Mouse (Mus musculus): ENCODE data around the gene Rad51b. TPM values are rescaled to one million over a fixed set of nuclear protein-coding genes. Genes with fewer than 3 reads are reported as not detected.

Gene Rad51b
- total and polyA plus RNA-seq, 3 experiments: 6.5 to 8.6 (median 8.5) TPM

GRCm38 (mm10) chr12:79351461-79351860, 54.4 kb downstream of the Rad51b start:
- peaks cover 0 to 44% of the 10 kb centered on the region in 2 experiments for H3K36me3 ChIP-seq (replicated peaks in 1 of 2; ENCODE audit: control insufficient read depth in 1 of 2, insufficient read depth in 1 of 2, low read length in 1 of 2)
- no peaks in the 10 kb centered on the region for H3K79me2 ChIP-seq (replicated peaks; ENCODE audit: control insufficient read depth, extremely low read depth, insufficient read depth, poor library complexity, severe bottlenecking)
- in situ Hi-C loops (cut with MboI; ENCODE audit: low pct_ligation_motif_present, low pct_unique_long_range_greater_than_20kb, low sequenced_read_pairs): no loop called here
- no peak overlapping the region for H3K4me2 ChIP-seq (ENCODE audit: insufficient read depth, low read depth, poor library complexity, severe bottlenecking)
- TF ChIP-seq NRF1 (IDR thresholded peaks at IDR 0.05; ENCODE audit: low read depth, low read length) (no peak), MAX (IDR thresholded peaks at IDR 0.05; ENCODE audit: low read length) (no peak), GABPA (IDR thresholded peaks at IDR 0.05; ENCODE audit: insufficient replicate concordance, low read depth, low read length) (no peak), ZKSCAN1 (IDR thresholded peaks at IDR 0.05; ENCODE audit: borderline replicate concordance, low read depth, low read length) (no peak), RCOR1 (conservative IDR thresholded peaks at IDR 0.05; ENCODE audit: low read depth, low read length) (no peak)
- H3K27me3 ChIP-seq (replicated peaks): no peaks in the 10 kb centered on the region
- H3K4me1 ChIP-seq (ENCODE audit: control insufficient read depth in 1 of 2, insufficient read depth in 2 of 2): peaks cover 0 to 18% of the 10 kb centered on the region in 2 experiments; a peak in 2 of 4 replicates
- no peak overlapping the region for H3K9ac ChIP-seq (ENCODE audit: insufficient read depth, low read depth)
- no peak overlapping the region for H3K27ac ChIP-seq (ENCODE audit: insufficient read depth, low read depth)
- no peaks in the 10 kb centered on the region for H3K9me3 ChIP-seq (replicated peaks; ENCODE audit: low read length)
- dilution Hi-C loops (cut with MboI; ENCODE audit: extremely low pct_ligation_motif_present, extremely low pct_unique_long_range_greater_than_20kb, low sequenced_read_pairs): no loop called here
- DNase-seq (ENCODE audit: extremely low read depth): no peak
- no peak overlapping the region for H3K4me3 ChIP-seq (replicated peaks in 1 of 3; ENCODE audit: low read depth in 2 of 3, low read length in 2 of 3, poor library complexity in 1 of 3)

- in situ Hi-C loops (cut with MboI; ENCODE audit: low pct_ligation_motif_present, low pct_unique_long_range_greater_than_20kb, low sequenced_read_pairs): no loop called here
Measured at GRCm38 (mm10) chr12:79352086-79352741, 55.1 kb downstream of the Rad51b start.

DNA sequence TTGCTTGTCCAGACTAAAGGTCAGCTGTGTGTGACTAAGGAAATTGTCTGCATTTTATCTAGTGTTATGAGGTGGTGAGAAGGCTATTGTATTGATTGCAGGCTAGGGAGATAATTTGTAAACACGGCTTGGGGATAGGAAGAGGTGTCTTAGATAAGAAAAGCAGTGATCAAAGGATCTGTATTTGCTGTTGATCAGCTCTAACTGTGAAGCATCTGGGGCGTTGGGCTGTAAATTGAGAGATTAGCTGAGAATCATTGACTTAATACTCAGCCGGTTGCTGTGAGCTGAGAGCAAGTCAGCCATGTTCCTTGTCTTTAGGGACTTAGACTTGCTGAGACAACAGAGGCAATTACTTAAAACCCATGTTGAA, 55.6 kb downstream of the Rad51b start:
- H3K9ac ChIP-seq (ENCODE audit: insufficient read depth, low read depth): no peak overlapping the region
- no peak for TF ChIP-seq HCFC1 (IDR thresholded peaks at IDR 0.05; ENCODE audit: low read depth, low read length)
- TF ChIP-seq USF1 (IDR thresholded peaks at IDR 0.05; ENCODE audit: low read depth, low read length): no peak
- TF ChIP-seq ZMIZ1 (IDR thresholded peaks at IDR 0.05; ENCODE audit: low read depth, low read length): no peak
- peaks cover 0 to 39% of the 10 kb centered on the region in 2 experiments for H3K36me3 ChIP-seq (replicated peaks in 1 of 2; ENCODE audit: control insufficient read depth in 1 of 2, insufficient read depth in 1 of 2, low read length in 1 of 2)
- H3K4me1 ChIP-seq (ENCODE audit: control insufficient read depth in 1 of 2, insufficient read depth in 2 of 2): peaks cover 0 to 15% of the 10 kb centered on the region in 2 experiments; a peak in 2 of 4 replicates
- no peaks in the 10 kb centered on the region for H3K27me3 ChIP-seq (replicated peaks)
- no peak overlapping the region for H3K4me2 ChIP-seq (ENCODE audit: insufficient read depth, low read depth, poor library complexity, severe bottlenecking)
- in situ Hi-C loops (cut with MboI; ENCODE audit: low pct_ligation_motif_present, low pct_unique_long_range_greater_than_20kb, low sequenced_read_pairs) (no loop called here), dilution Hi-C loops (cut with MboI; ENCODE audit: extremely low pct_ligation_motif_present, extremely low pct_unique_long_range_greater_than_20kb, low sequenced_read_pairs) (no loop called here)
- no peaks in the 10 kb centered on the region for H3K9me3 ChIP-seq (replicated peaks; ENCODE audit: low read length)
- no peaks in the 10 kb centered on the region for H3K79me2 ChIP-seq (replicated peaks; ENCODE audit: control insufficient read depth, extremely low read depth, insufficient read depth, poor library complexity, severe bottlenecking)
- no peak for DNase-seq (ENCODE audit: extremely low read depth)
- no peak overlapping the region for H3K27ac ChIP-seq (ENCODE audit: insufficient read depth, low read depth)
- no peak overlapping the region for H3K4me3 ChIP-seq (replicated peaks in 1 of 3; ENCODE audit: low read depth in 2 of 3, low read length in 2 of 3, poor library complexity in 1 of 3)

More at GRCm38 (mm10) chr12:79352086-79352741, 55.1 kb downstream of the Rad51b start:
- no peak overlapping the region for H3K27ac ChIP-seq (ENCODE audit: insufficient read depth, low read depth)
- peaks cover 0 to 18% of the 10 kb centered on the region in 2 experiments; a peak in 2 of 4 replicates for H3K4me1 ChIP-seq (ENCODE audit: control insufficient read depth in 1 of 2, insufficient read depth in 2 of 2)
- H3K36me3 ChIP-seq (replicated peaks in 1 of 2; ENCODE audit: control insufficient read depth in 1 of 2, insufficient read depth in 1 of 2, low read length in 1 of 2): peaks cover 0 to 40% of the 10 kb centered on the region in 2 experiments
- peak; percentile 59 for TF ChIP-seq ZNF384 (IDR thresholded peaks at IDR 0.05; ENCODE audit: low read depth, low read length)
- TF ChIP-seq MAX (IDR thresholded peaks at IDR 0.05; ENCODE audit: low read length): no peak
- no peaks in the 10 kb centered on the region for H3K79me2 ChIP-seq (replicated peaks; ENCODE audit: control insufficient read depth, extremely low read depth, insufficient read depth, poor library complexity, severe bottlenecking)
- H3K9me3 ChIP-seq (replicated peaks; ENCODE audit: low read length): no peaks in the 10 kb centered on the region
- dilution Hi-C loops (cut with MboI; ENCODE audit: extremely low pct_ligation_motif_present, extremely low pct_unique_long_range_greater_than_20kb, low sequenced_read_pairs): no loop called here
- H3K9ac ChIP-seq (ENCODE audit: insufficient read depth, low read depth): no peak overlapping the region
- H3K27me3 ChIP-seq (replicated peaks): no peaks in the 10 kb centered on the region
- DNase-seq (ENCODE audit: extremely low read depth): no peak
- H3K4me3 ChIP-seq (replicated peaks in 1 of 3; ENCODE audit: low read depth in 2 of 3, low read length in 2 of 3, poor library complexity in 1 of 3): no peak overlapping the region
- no peak overlapping the region for H3K4me2 ChIP-seq (ENCODE audit: insufficient read depth, low read depth, poor library complexity, severe bottlenecking)
